ENCODE assay signal across 17 mouse cellular contexts in genomic region chr9:105774321-105774720, GRCm38 (mm10). TPM values are rescaled to one million over a fixed set of nuclear protein-coding genes. Genes with fewer than 3 reads are reported as not detected.
DNase-seq lines count a peak whose midpoint lies in the region; ATAC-seq and TF ChIP-seq lines count a peak whose summit lies in the region.
"Had no signal": no experiment of that assay in that cellular context is flagged by ENCODE, and none has a peak within 500 bp of the region (broad histone marks: within the 10 kb centered on the region; RNA-seq: fewer than 3 reads in every experiment).

No protein-coding gene starts in this region.

- no peak for TF ChIP-seq CTCF in kidney, adult 2 months (conservative IDR thresholded peaks at IDR 0.05; ENCODE audit: insufficient read depth, insufficient read length, low read depth, low read length)

- H3K36me3 ChIP-seq in kidney, adult 2 months (ENCODE audit: control insufficient read depth, insufficient read depth, low read length) = no peaks in the 10 kb centered on the region
- H3K36me3 ChIP-seq in midbrain, embryonic 10.5 days = no peaks in the 10 kb centered on the region
- no peaks in the 10 kb centered on the region for H3K36me3 ChIP-seq in midbrain, embryonic 14.5 days (ENCODE audit: control insufficient read depth, insufficient read depth, low read length)
- H3K36me3 ChIP-seq: embryonic facial prominence, embryonic 12.5 days; forebrain, embryonic 15.5 days; hindbrain, embryonic 15.5 days had no signal

- peak; percentile 91 for DNase-seq in heart, adult 11 months
- DNase-seq in heart, adult 9 months (ENCODE audit: low spot score in 2 of 2) = no peak
- peak; percentile 4 for DNase-seq in kidney, adult 11 months
- no peak for DNase-seq in kidney, adult 2 months
- no peak for DNase-seq in midbrain, embryonic 10.5 days (ENCODE audit: low spot score)
- DNase-seq in midbrain, embryonic 14.5 days = no peak
- no peak for DNase-seq in right cerebral cortex, adult 18-20 months
- DNase-seq: B cell, adult 2 months; cerebellum, adult 11 months; cerebellum, adult 8-10 months; embryo, embryonic 11 days had no signal

- H3K27me3 ChIP-seq in kidney, adult 2 months (replicated peaks; ENCODE audit: control insufficient read depth, insufficient read depth, low read length) = no peaks in the 10 kb centered on the region
- no peaks in the 10 kb centered on the region for H3K27me3 ChIP-seq in midbrain, embryonic 10.5 days (ENCODE audit: low read depth, poor library complexity, severe bottlenecking)
- H3K27me3 ChIP-seq in midbrain, embryonic 14.5 days (ENCODE audit: control insufficient read depth, insufficient read depth, low read length) = no peaks in the 10 kb centered on the region
- H3K27me3 ChIP-seq: embryonic facial prominence, embryonic 12.5 days; forebrain, embryonic 15.5 days; hindbrain, embryonic 15.5 days had no signal

- no peaks in the 10 kb centered on the region for H3K9me3 ChIP-seq in midbrain, embryonic 10.5 days (replicated peaks)
- no peaks in the 10 kb centered on the region for H3K9me3 ChIP-seq in midbrain, embryonic 14.5 days (ENCODE audit: control insufficient read depth, low read length)
- H3K9me3 ChIP-seq: embryonic facial prominence, embryonic 12.5 days; forebrain, embryonic 15.5 days; hindbrain, embryonic 15.5 days had no signal

- H3K27ac ChIP-seq in kidney, adult 2 months (ENCODE audit: insufficient read depth, low read depth, low read length) = no peak overlapping the region
- 0 out of 2 replicates have a peak overlapping the region, but pooled peaks have one; percentile 3 for H3K27ac ChIP-seq in midbrain, embryonic 10.5 days (replicated peaks)
- H3K27ac ChIP-seq in midbrain, embryonic 14.5 days (replicated peaks; ENCODE audit: low read depth, low read length) = no peak overlapping the region
- H3K27ac ChIP-seq: embryonic facial prominence, embryonic 12.5 days; forebrain, embryonic 15.5 days; hindbrain, embryonic 15.5 days had no signal

- no peak overlapping the region for H3K9ac ChIP-seq in midbrain, embryonic 14.5 days (replicated peaks; ENCODE audit: low read length)
- H3K9ac ChIP-seq: embryonic facial prominence, embryonic 12.5 days; forebrain, embryonic 15.5 days; hindbrain, embryonic 15.5 days had no signal

- peaks cover 10% of the 10 kb centered on the region; the same call in 1 of the 2 replicates for H3K4me1 ChIP-seq in kidney, adult 2 months (ENCODE audit: control insufficient read depth, insufficient read depth, low read length)
- peaks cover 19% of the 10 kb centered on the region for H3K4me1 ChIP-seq in midbrain, embryonic 10.5 days
- peaks cover 3% of the 10 kb centered on the region; the same call in 1 of the 2 replicates for H3K4me1 ChIP-seq in midbrain, embryonic 14.5 days (ENCODE audit: control insufficient read depth, insufficient read depth, low read length)

- H3K4me3 ChIP-seq in kidney, adult 2 months (ENCODE audit: insufficient read depth, low read depth, low read length) = no peak overlapping the region
- no peak overlapping the region for H3K4me3 ChIP-seq in midbrain, embryonic 10.5 days
- H3K4me3 ChIP-seq in midbrain, embryonic 14.5 days (replicated peaks; ENCODE audit: low read depth, low read length) = no peak overlapping the region
- H3K4me3 ChIP-seq: embryonic facial prominence, embryonic 12.5 days; forebrain, embryonic 15.5 days; hindbrain, embryonic 15.5 days had no signal

- 92% methylated on average over 19 of the region's 19 CpGs for WGBS in kidney, adult 2 months
- WGBS in midbrain, embryonic 10.5 days = 97% methylated on average over 19 of the region's 19 CpGs
- 87% methylated on average over 19 of the region's 19 CpGs for WGBS in midbrain, embryonic 14.5 days

- no peak for ATAC-seq in midbrain, embryonic 14.5 days (ENCODE audit: low FRiP score, low TSS enrichment)
- ATAC-seq: CD4-positive, CD25-positive, alpha-beta regulatory T cell, adult 4 months; forebrain, embryonic 15.5 days had no signal

- TF ChIP-seq POLR2A in kidney, adult 2 months (IDR thresholded peaks at IDR 0.05; ENCODE audit: low read depth, low read length) = no peak

- no peak overlapping the region for H3K4me2 ChIP-seq in midbrain, embryonic 14.5 days (ENCODE audit: low read length)
- H3K4me2 ChIP-seq: embryonic facial prominence, embryonic 12.5 days; forebrain, embryonic 15.5 days; heart, embryonic 11.5 days; hindbrain, embryonic 15.5 days had no signal

RNA-seq across cellular contexts. Expression of gene Col6a6, which starts 53.6 kb away (rescaled TPM):
- polyA plus RNA-seq in kidney, adult 2 months (2012; rRNA removed) = 0.19 and 0.28 TPM in 2 replicates
- 0.02 and 0.14 TPM in 2 replicates for polyA plus RNA-seq in midbrain, embryonic 10.5 days (2016; fragmentation: Nextera tagmentation; extraction: Ambion mirVana)
- polyA plus RNA-seq in midbrain, embryonic 14.5 days (2014; fragmentation: Nextera tagmentation; extraction: Ambion mirVana) = 0.08 and 0.09 TPM in 2 replicates
- polyA plus RNA-seq: CD4-positive, CD25-positive, alpha-beta regulatory T cell, adult 4 months; forebrain, embryonic 11.5 days had no signal

Comparison
In these comparisons a context has a peak if more than half of its experiments do, and no peak if none do; other contexts are left out.
1. DNase-seq: peak in heart, adult 11 months (single experiment) and kidney, adult 11 months (single experiment); none in heart, adult 9 months (0 of 2), kidney, adult 2 months (single experiment), midbrain, embryonic 10.5 days (single experiment), midbrain, embryonic 14.5 days (single experiment) and right cerebral cortex, adult 18-20 months (single experiment).